Mouse (Mus musculus) heart, embryonic 10.5 days (tissue): ENCODE results near the gene Magoh. TPM values are rescaled to one million over a fixed set of nuclear protein-coding genes. Genes with fewer than 3 reads are reported as not detected.

Experiments
- DNase-seq: peaks from one replicate; pipeline ENCODE4 v3.0.0-alpha.2; 2017; ENCODE audit warnings: low spot score
- H3K27ac ChIP-seq: fragments of 300-500 bp; sonication (generic); 2 replicates; pipeline ENCODE4 v1.5.1; 2016; ENCODE audit warnings: mild to moderate bottlenecking
- H3K27me3 ChIP-seq: fragments of 300-500 bp; sonication (generic); 2 replicates; pipeline ENCODE4 v1.6.1; 2016; ENCODE audit warnings: mild to moderate bottlenecking; ENCODE audit not compliant: poor library complexity, insufficient read depth, severe bottlenecking
- H3K36me3 ChIP-seq: fragments of 300-500 bp; sonication (generic); 2 replicates; pipeline ENCODE4 v1.6.1; 2016; ENCODE audit warnings: mild to moderate bottlenecking, moderate library complexity
- H3K4me1 ChIP-seq: fragments of 300-500 bp; sonication (generic); 2 replicates; pipeline ENCODE4 v1.6.1; 2016; ENCODE audit warnings: mild to moderate bottlenecking
- H3K4me3 ChIP-seq: fragments of 300-500 bp; sonication (generic); 2 replicates; pipeline ENCODE4 v1.5.1; 2016; ENCODE audit warnings: mild to moderate bottlenecking, moderate library complexity
- H3K9me3 ChIP-seq: fragments of 300-500 bp; sonication (generic); 2 replicates; pipeline ENCODE4 v1.6.1; 2016; ENCODE audit warnings: mild to moderate bottlenecking, moderate library complexity
- WGBS: fragments of 180-500 bp; shearing (Covaris S2); methylation state at CpG from one replicate; pipeline ENCODE4 v1.1.7; 2016; 5-methylcytosine and 5-hydroxymethylcytosine counted together
- polyA plus RNA-seq: library from polyadenylated mRNA; unstranded; fragments of >200 nt; fragmentation: Nextera tagmentation; extraction: Ambion mirVana; gene quantifications from 2 replicates; pipeline ENCODE4 v1.2.1, GENCODE M21; 2016

Magoh gene
- 117 and 160 TPM in 2 replicates for polyA plus RNA-seq

DNA sequence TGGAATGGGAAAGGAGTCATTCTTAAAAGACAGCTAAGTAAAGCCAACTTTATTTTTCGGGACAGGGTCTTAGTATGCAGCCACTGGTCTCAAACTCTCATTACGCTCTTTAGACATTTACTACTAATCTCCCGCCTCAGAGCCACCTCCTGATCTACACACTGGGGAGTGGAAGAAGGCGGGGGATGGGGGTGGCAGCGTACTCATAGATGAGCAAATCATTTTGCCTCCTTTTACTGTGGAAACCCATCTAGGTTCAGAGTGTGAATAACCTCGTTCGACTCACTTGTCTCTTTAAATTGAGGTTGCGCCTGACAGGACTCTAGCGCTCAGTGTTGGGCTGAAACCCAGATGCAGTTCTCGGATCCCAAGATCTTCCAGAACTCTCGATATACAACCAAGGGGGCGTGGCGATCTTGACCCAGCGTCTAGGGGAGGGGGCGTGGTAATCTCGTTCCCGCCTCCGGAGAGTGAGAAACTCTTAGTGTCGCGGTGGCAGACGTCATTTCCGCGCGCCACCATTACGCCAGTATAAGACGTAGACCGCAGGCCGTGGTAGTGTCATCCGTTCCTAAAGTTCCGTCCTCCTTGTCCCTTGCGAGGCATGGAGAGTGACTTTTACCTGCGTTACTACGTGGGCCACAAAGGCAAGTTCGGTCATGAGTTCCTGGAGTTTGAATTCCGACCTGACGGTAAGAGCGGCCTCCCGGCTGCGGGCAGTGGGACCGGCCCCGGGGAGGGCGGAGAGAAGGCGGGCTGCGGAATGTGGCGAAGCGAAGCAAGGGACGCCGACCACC is at the start of gene Magoh:
TSS of gene Magoh (plus strand) at position 502 of the 797 bp plus-strand sequence.
- H3K9me3 ChIP-seq: no peaks in the 10 kb centered on the region
- H3K4me1 ChIP-seq: peaks cover 10% of the 10 kb centered on the region
- peaks cover 31% of the 10 kb centered on the region for H3K36me3 ChIP-seq
- peak within 1 kb of the TSS; percentile 89 for H3K27ac ChIP-seq
- WGBS: 3% methylated on average over 48 of the region's 48 CpGs
- H3K4me3 ChIP-seq: peak within 1 kb of the TSS; percentile 72
- no peaks in the 10 kb centered on the region for H3K27me3 ChIP-seq
- peak; percentile 97 for DNase-seq

DNA sequence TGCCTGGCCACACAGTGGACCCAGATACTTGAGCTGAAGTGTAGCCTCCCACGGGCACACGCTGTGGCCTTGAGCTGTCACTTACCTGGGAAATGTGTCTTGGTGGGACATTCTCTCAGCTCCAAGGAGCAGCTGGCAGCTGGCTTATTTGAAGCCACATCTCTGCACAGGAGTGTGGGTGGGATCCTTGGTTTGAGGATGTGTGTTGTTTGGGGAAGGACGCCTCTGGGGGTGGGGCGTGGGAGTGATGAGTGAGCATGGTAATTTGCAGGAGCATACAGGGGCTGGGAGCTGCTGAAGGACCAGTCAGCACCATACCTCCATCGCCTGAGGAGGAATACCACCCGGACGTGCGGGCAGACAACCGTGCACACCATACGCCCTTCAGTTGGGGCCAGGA is 49.4 kb upstream of the Magoh start:
- DNase-seq: no peak
- peaks cover 31% of the 10 kb centered on the region for H3K4me1 ChIP-seq
- H3K9me3 ChIP-seq: no peaks in the 10 kb centered on the region
- no peak overlapping the region for H3K4me3 ChIP-seq
- 68% methylated on average over 10 of the region's 10 CpGs for WGBS
- H3K27ac ChIP-seq: no peak overlapping the region
- H3K36me3 ChIP-seq: no peaks in the 10 kb centered on the region
- H3K27me3 ChIP-seq: peaks cover 58% of the 10 kb centered on the region

GRCm38 (mm10) chr4:107830821-107831221 is 48.7 kb upstream of the Magoh start:
- Histone ChIP-seq H3K27ac (no peak overlapping the region), H3K9me3 (no peaks in the 10 kb centered on the region), H3K4me3 (no peak overlapping the region), H3K27me3 (peaks cover 58% of the 10 kb centered on the region), H3K36me3 (no peaks in the 10 kb centered on the region), H3K4me1 (peaks cover 31% of the 10 kb centered on the region)
- DNase-seq: no peak
- WGBS: 73% methylated on average over 7 of the region's 7 CpGs

GRCm38 (mm10) chr4:107831678-107832077 is 47.9 kb upstream of the Magoh start:
- peaks cover 31% of the 10 kb centered on the region for H3K4me1 ChIP-seq
- 90% methylated on average over 6 of the region's 6 CpGs for WGBS
- peaks cover 59% of the 10 kb centered on the region for H3K27me3 ChIP-seq

GRCm38 (mm10) chr4:107833525-107833924 is 46.0 kb upstream of the Magoh start:
- DNase-seq: no peak
- Histone ChIP-seq H3K27ac (no peak overlapping the region), H3K4me1 (peaks cover 29% of the 10 kb centered on the region), H3K4me3 (no peak overlapping the region), H3K27me3 (peaks cover 60% of the 10 kb centered on the region), H3K36me3 (no peaks in the 10 kb centered on the region), H3K9me3 (no peaks in the 10 kb centered on the region)
- WGBS: 87% methylated on average over 5 of the region's 5 CpGs

More at GRCm38 (mm10) chr4:107831678-107832077, 47.9 kb upstream of the Magoh start:
- H3K36me3 ChIP-seq: no peaks in the 10 kb centered on the region
- H3K4me3 ChIP-seq: no peak overlapping the region
- no peak overlapping the region for H3K27ac ChIP-seq
- no peaks in the 10 kb centered on the region for H3K9me3 ChIP-seq
- no peak for DNase-seq

DNA sequence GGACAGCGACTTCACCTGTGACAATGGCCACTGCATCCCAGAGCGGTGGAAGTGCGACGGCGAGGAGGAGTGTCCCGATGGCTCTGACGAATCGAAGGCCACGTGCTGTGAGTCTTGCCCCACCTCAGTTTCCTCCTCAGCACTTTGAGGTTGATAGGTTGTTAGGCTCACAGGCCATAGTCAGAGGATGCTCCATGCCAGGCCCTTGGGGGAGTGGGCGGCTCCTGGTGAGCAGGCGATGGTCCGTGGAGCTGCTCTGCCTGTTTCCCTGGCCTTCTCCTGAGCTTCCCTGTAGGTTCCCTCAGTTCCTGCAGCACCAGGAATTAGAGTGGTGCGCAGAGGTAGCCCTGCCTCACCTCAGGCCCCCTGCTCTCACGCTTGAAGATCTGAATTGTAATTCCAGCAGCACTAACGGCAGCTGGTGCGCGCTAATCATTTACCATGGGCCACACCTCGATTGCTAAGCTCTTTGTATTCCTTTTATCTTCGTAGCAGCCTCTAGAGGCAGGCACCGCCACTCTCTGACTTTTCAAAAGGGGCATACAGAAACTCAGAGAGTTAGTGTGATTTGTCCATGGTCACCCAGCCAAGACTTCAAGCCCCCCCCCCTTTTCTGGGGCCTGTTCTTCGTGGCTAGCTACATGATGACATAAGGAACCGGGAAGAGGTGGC is 44.8 kb upstream of the Magoh start:
- no peak overlapping the region for H3K4me3 ChIP-seq
- H3K27me3 ChIP-seq: peaks cover 61% of the 10 kb centered on the region
- peaks cover 18% of the 10 kb centered on the region for H3K4me1 ChIP-seq
- WGBS: 54% methylated on average over 22 of the region's 22 CpGs
- DNase-seq: no peak
- H3K27ac ChIP-seq: no peak overlapping the region
- no peaks in the 10 kb centered on the region for H3K9me3 ChIP-seq
- H3K36me3 ChIP-seq: no peaks in the 10 kb centered on the region

- peaks cover 11% of the 10 kb centered on the region for H3K4me1 ChIP-seq
- no peak for DNase-seq
Measured at GRCm38 (mm10) chr4:107835508-107835909, 44.0 kb upstream of the Magoh start.

DNA sequence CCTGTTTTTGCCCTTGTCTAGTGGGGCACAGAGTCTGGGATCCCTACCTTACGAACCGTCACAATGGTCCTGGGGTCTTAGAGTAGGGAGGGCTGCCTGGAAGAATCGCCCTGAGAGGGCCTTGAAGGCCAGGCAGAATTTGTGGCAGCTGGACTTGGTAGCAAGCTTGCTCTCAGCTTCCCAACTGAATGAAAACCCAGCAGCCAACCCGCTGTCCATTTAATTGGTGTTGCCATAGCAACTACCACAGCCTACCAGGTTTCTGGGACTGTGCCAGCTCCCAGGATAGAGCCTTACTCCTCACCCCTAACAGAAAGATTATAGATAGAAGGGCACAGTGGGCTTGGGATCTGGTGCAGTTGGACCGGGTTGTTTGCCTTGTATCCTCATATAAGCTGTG is 42.8 kb upstream of the Magoh start:
- 80% methylated on average over 5 of the region's 5 CpGs for WGBS
- no peak for DNase-seq
- H3K27me3 ChIP-seq: peaks cover 51% of the 10 kb centered on the region
- H3K4me1 ChIP-seq: peaks cover 7% of the 10 kb centered on the region
- H3K36me3 ChIP-seq: no peaks in the 10 kb centered on the region
- no peak overlapping the region for H3K27ac ChIP-seq
- H3K9me3 ChIP-seq: no peaks in the 10 kb centered on the region
- no peak overlapping the region for H3K4me3 ChIP-seq

More at GRCm38 (mm10) chr4:107835508-107835909, 44.0 kb upstream of the Magoh start:
- Histone ChIP-seq H3K9me3 (no peaks in the 10 kb centered on the region), H3K27ac (no peak overlapping the region), H3K4me3 (no peak overlapping the region), H3K27me3 (peaks cover 62% of the 10 kb centered on the region), H3K36me3 (no peaks in the 10 kb centered on the region)
- 57% methylated on average over 5 of the region's 5 CpGs for WGBS

GRCm38 (mm10) chr4:107837910-107838309 is 41.6 kb upstream of the Magoh start:
- Histone ChIP-seq H3K4me3 (no peak overlapping the region), H3K27me3 (peaks cover 49% of the 10 kb centered on the region), H3K4me1 (peaks cover 3% of the 10 kb centered on the region; the same call in 1 of the 2 replicates), H3K9me3 (no peaks in the 10 kb centered on the region), H3K27ac (no peak overlapping the region), H3K36me3 (no peaks in the 10 kb centered on the region)
- 82% methylated on average over 3 of the region's 3 CpGs for WGBS
- DNase-seq: no peak

- Histone ChIP-seq H3K27ac (no peak overlapping the region), H3K36me3 (no peaks in the 10 kb centered on the region), H3K27me3 (peaks cover 55% of the 10 kb centered on the region), H3K9me3 (no peaks in the 10 kb centered on the region), H3K4me1 (peaks cover 13% of the 10 kb centered on the region; the same call in 1 of the 2 replicates), H3K4me3 (no peak overlapping the region)
- 80% methylated on average over 8 of the region's 8 CpGs for WGBS
- no peak for DNase-seq
Measured at GRCm38 (mm10) chr4:107843687-107844086, 35.9 kb upstream of the Magoh start.

- 5% methylated on average over 10 of the region's 10 CpGs for WGBS
- peaks cover 67% of the 10 kb centered on the region for H3K27me3 ChIP-seq
Measured at GRCm38 (mm10) chr4:107844971-107845370, 34.6 kb upstream of the Magoh start.

GRCm38 (mm10) chr4:107846795-107847194 is 32.8 kb upstream of the Magoh start:
- no peak for DNase-seq
- H3K36me3 ChIP-seq: no peaks in the 10 kb centered on the region
- peaks cover 65% of the 10 kb centered on the region for H3K27me3 ChIP-seq
- WGBS: 57% methylated on average over 7 of the region's 7 CpGs
- H3K9me3 ChIP-seq: no peaks in the 10 kb centered on the region
- peak overlapping the region; percentile 50 for H3K4me3 ChIP-seq
- H3K4me1 ChIP-seq: peaks cover 17% of the 10 kb centered on the region; the same call in 1 of the 2 replicates
- H3K27ac ChIP-seq: 0 out of 2 replicates have a peak overlapping the region, but pooled peaks have one; percentile 26

More at GRCm38 (mm10) chr4:107844971-107845370, 34.6 kb upstream of the Magoh start:
- Histone ChIP-seq H3K4me1 (peaks cover 13% of the 10 kb centered on the region; the same call in 1 of the 2 replicates), H3K4me3 (no peak overlapping the region), H3K27ac (no peak overlapping the region), H3K9me3 (no peaks in the 10 kb centered on the region), H3K36me3 (no peaks in the 10 kb centered on the region)
- DNase-seq: no peak

DNA sequence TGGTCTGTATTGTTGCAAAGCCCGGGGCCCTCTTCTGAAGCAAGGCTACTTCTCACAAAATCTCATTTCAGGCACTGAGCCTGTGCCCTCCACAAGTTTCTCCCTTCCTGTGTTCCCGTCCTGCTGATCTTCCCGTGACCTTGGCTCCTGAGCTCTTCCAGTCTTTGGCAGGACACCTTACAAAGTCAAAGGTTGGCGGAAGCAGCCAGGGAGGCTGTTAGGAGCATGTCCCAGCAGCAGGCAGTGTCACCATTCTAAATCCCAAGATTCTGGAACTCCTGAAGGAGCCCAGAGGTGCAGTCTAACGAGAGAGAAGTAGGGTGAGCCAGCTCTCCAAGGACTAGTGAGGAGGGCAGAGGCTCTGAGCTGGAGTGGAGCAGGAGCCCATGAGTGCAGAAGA is 31.0 kb upstream of the Magoh start:
- H3K27ac ChIP-seq: no peak overlapping the region
- DNase-seq: no peak
- H3K27me3 ChIP-seq: peaks cover 65% of the 10 kb centered on the region
- no peaks in the 10 kb centered on the region for H3K9me3 ChIP-seq
- H3K36me3 ChIP-seq: no peaks in the 10 kb centered on the region
- 73% methylated on average over 5 of the region's 5 CpGs for WGBS
- no peak overlapping the region for H3K4me3 ChIP-seq
- peaks cover 17% of the 10 kb centered on the region; the same call in 1 of the 2 replicates for H3K4me1 ChIP-seq
